7 mouse cellular contexts compared by ENCODE assay signal in the genomic region with DNA sequence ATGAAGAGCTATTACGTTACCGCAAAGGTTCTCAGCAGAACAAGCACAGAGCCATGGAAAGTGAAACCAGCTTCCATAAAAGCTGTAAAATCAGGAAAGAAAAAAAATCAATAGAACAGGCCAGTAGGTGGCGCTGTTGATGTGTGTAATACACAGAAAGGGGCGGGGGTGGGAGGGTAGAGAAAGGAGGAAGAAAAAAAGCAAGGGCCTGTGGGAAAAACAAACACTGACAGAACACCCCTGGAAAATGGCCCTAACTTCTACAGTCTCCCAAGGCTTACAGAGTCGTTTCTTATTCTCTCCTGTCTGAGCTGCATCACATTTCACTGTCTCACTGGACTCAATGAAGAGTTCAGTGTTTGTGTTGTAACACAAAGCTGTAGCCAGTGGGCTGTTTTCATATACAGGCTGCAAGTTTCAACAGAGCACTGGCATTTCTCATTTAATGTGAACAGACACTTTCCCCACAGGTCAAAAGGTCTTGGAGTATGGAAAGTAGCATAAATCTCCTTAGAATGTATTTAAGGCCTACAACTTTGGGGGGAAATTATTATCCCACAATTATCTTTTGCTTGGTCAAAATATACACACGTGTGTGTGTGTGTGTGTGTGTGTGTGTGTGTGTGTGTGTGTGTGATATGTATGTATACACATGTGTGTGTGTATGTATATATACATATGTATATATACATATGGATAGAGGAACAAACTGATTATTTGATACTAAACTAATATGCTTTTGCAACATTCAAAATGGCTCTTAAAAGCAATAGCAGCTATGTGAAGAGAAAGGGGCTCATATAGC. TPM values are rescaled to one million over a fixed set of nuclear protein-coding genes. Genes with fewer than 3 reads are reported as not detected.
DNase-seq lines count a peak whose midpoint lies in the region; ATAC-seq lines count a peak whose summit lies in the region.

No protein-coding gene starts in this region.

- no peaks in the 10 kb centered on the region for H3K9me3 ChIP-seq in forebrain, embryonic 16.5 days (ENCODE audit: control insufficient read depth, low read length)
- H3K9me3 ChIP-seq in hindbrain, embryonic 11.5 days (ENCODE audit: control insufficient read depth, low read length) = no peaks in the 10 kb centered on the region
- no peaks in the 10 kb centered on the region for H3K9me3 ChIP-seq in lung, embryonic 16.5 days (ENCODE audit: control insufficient read depth, low read length)

- peak; percentile 94 for ATAC-seq in forebrain, embryonic 16.5 days
- ATAC-seq in hindbrain, embryonic 11.5 days (ENCODE audit: low FRiP score) = peak; percentile 86
- peak; percentile 85 for ATAC-seq in lung, embryonic 16.5 days (ENCODE audit: low read depth)

- H3K4me3 ChIP-seq in forebrain, embryonic 16.5 days (replicated peaks; ENCODE audit: low read length) = no peak overlapping the region
- H3K4me3 ChIP-seq in hindbrain, embryonic 11.5 days (ENCODE audit: low read depth, low read length) = no peak overlapping the region
- peak overlapping the region; percentile 19; the same call in 1 of the 2 replicates for H3K4me3 ChIP-seq in lung, embryonic 16.5 days (ENCODE audit: low read length)

- H3K9ac ChIP-seq in forebrain, embryonic 16.5 days (replicated peaks; ENCODE audit: low read depth, low read length) = no peak overlapping the region
- H3K9ac ChIP-seq in hindbrain, embryonic 11.5 days (ENCODE audit: low read depth, low read length) = no peak overlapping the region
- H3K9ac ChIP-seq in lung, embryonic 16.5 days (ENCODE audit: low read length) = no peak overlapping the region

- 14% methylated on average over 6 of the region's 6 CpGs for WGBS in forebrain, embryonic 16.5 days
- 22% methylated on average over 6 of the region's 6 CpGs for whole genome bisulfite sequencing in hindbrain, embryonic 11.5 days
- 16% methylated on average over 6 of the region's 6 CpGs for WGBS in lung, embryonic 16.5 days

- no peaks in the 10 kb centered on the region for H3K36me3 ChIP-seq in forebrain, embryonic 16.5 days (ENCODE audit: control insufficient read depth, insufficient read depth)
- no peaks in the 10 kb centered on the region for H3K36me3 ChIP-seq in hindbrain, embryonic 11.5 days (ENCODE audit: control insufficient read depth, insufficient read depth, low read length)
- no peaks in the 10 kb centered on the region for H3K36me3 ChIP-seq in lung, embryonic 16.5 days (ENCODE audit: control insufficient read depth, insufficient read depth, low read length)

- peak; percentile 49 for DNase-seq in WW6 (ENCODE audit: low read depth, low spot score)
- peak; percentile 58 to 81 for DNase-seq in cerebellum, adult 18-20 months
- DNase-seq in hindbrain, embryonic 11.5 days (ENCODE audit: low spot score) = peak; percentile 88
- DNase-seq in layer of hippocampus, adult 9-10 months (ENCODE audit: low spot score) = peak; percentile 68
- DNase-seq in retina, embryonic 14.5 days (ENCODE audit: low spot score) = peak; percentile 95

- H3K4me2 ChIP-seq in forebrain, embryonic 16.5 days (ENCODE audit: low read length) = no peak overlapping the region
- H3K4me2 ChIP-seq in hindbrain, embryonic 11.5 days (replicated peaks; ENCODE audit: low read depth, low read length) = no peak overlapping the region
- H3K4me2 ChIP-seq in lung, embryonic 16.5 days (ENCODE audit: low read depth, low read length) = peak overlapping the region; percentile 29; the same call in 1 of the 2 replicates

- no peak overlapping the region for H3K27ac ChIP-seq in forebrain, embryonic 16.5 days (ENCODE audit: low read length)
- H3K27ac ChIP-seq in hindbrain, embryonic 11.5 days (ENCODE audit: low read depth, low read length) = no peak overlapping the region
- peak overlapping the region; percentile 48; the same call in 1 of the 2 replicates for H3K27ac ChIP-seq in lung, embryonic 16.5 days (ENCODE audit: low read length)

- H3K4me1 ChIP-seq in forebrain, embryonic 16.5 days (replicated peaks; ENCODE audit: control insufficient read depth, insufficient read depth, low read length) = no peaks in the 10 kb centered on the region; the same call in 1 of the 2 replicates
- H3K4me1 ChIP-seq in hindbrain, embryonic 11.5 days (replicated peaks; ENCODE audit: control insufficient read depth, insufficient read depth, low read length) = no peaks in the 10 kb centered on the region
- no peaks in the 10 kb centered on the region for H3K4me1 ChIP-seq in lung, embryonic 16.5 days (replicated peaks; ENCODE audit: control insufficient read depth, insufficient read depth, low read length)

- H3K27me3 ChIP-seq in forebrain, embryonic 16.5 days (replicated peaks; ENCODE audit: control insufficient read depth, insufficient read depth, low read length) = no peaks in the 10 kb centered on the region
- no peaks in the 10 kb centered on the region for H3K27me3 ChIP-seq in hindbrain, embryonic 11.5 days (ENCODE audit: control insufficient read depth, insufficient read depth, low read length)
- no peaks in the 10 kb centered on the region for H3K27me3 ChIP-seq in lung, embryonic 16.5 days (ENCODE audit: control insufficient read depth, insufficient read depth, low read depth, low read length)

RNA-seq across cellular contexts. Expression of gene Ankef1, which starts 15.7 kb away (rescaled TPM):
- polyA plus RNA-seq in forebrain, embryonic 16.5 days (2015; fragmentation: Nextera tagmentation; extraction: Ambion mirVana) = 0.80 and 0.86 TPM in 2 replicates
- 0.61 and 0.74 TPM in 2 replicates for polyA plus RNA-seq in hindbrain, embryonic 11.5 days (2014; fragmentation: Nextera tagmentation; extraction: Ambion mirVana)
- polyA plus RNA-seq in lung, embryonic 16.5 days (2015; fragmentation: Nextera tagmentation; extraction: Ambion mirVana) = 0.41 and 0.43 TPM in 2 replicates
